Mouse (Mus musculus): ENCODE measurements around the gene Boll.

DNA sequence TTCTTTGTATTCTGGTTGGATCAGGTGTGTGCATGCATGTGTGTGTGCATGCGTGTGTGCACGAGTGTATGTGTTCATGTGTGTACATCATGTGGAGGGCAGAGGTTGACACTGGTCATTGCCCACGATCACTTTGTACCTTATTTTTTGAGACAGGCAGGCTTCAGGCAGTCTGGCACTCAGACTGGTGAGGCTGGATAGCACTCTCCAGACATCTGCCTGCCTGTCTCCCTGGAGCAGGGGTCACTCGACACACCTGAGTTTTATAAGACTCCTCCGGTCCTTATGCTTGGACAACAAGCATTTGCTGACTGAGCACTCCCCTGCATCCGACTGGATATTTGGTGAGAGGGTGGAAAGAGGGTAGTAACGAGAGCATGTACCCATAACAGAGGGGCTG, 140.2 kb downstream of the Boll start:
- TF ChIP-seq GATA1 (IDR thresholded peaks at IDR 0.05; ENCODE audit: borderline replicate concordance, low read length) (no peak), FLI1 (IDR thresholded peaks at IDR 0.05; ENCODE audit: low read length) (no peak)
